Mouse (Mus musculus): Measurements from ENCODE around the gene Scube1. TPM values are rescaled to one million over a fixed set of nuclear protein-coding genes. Genes with fewer than 3 reads are reported as not detected.
A peak's percentile ranks its signal among the peaks of the same experiment; 100 is the strongest.

The Scube1 gene
- polyA plus RNA-seq, 1 experiment = not detected

DNA sequence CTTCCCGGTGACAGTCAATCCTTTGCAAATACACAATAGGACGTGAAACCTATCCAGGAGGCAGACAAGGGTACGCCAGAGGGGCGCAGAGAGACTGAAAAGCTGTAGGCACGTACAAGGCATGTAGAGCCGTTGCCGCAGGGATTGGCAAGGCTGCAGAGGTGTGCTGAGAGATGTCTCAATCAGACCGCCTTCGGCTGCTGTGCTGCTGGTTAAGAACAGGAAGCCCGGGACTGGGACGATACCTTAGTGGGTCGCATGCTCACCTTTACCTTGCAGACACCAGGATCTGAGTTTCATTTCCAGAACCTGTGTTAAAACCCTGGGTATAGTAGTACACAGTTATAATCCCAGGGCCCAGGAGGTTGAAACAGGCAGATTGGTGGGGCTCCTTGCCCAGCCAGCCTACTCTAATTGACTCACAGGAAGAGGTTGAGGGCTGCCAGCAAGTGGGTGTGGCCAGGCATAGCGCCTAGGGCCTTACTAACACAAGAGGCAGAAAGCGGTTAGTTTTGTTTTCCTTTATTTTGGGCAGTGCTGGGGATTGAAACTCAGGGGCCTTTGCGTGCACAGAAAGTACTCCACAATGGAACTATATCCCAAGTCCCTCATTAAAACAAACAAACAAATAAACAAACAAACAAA is 162.1 kb downstream of the Scube1 start:
- Histone ChIP-seq H3K27me3 (ENCODE audit: control insufficient read depth) (no peaks in the 10 kb centered on the region), H3K4me1 (ENCODE audit: control insufficient read depth) (peaks cover 60% of the 10 kb centered on the region), H3K36me3 (ENCODE audit: control insufficient read depth) (peaks cover 21% of the 10 kb centered on the region), H3K4me3 (replicated peaks) (peak overlapping the region; percentile 65), H3K9me3 (ENCODE audit: control insufficient read depth, low read length) (no peaks in the 10 kb centered on the region)
- TF ChIP-seq TAL1 (IDR thresholded peaks at IDR 0.05; ENCODE audit: low read length) (no peak), GATA1 (IDR thresholded peaks at IDR 0.05; ENCODE audit: low read length) (no peak)

DNA sequence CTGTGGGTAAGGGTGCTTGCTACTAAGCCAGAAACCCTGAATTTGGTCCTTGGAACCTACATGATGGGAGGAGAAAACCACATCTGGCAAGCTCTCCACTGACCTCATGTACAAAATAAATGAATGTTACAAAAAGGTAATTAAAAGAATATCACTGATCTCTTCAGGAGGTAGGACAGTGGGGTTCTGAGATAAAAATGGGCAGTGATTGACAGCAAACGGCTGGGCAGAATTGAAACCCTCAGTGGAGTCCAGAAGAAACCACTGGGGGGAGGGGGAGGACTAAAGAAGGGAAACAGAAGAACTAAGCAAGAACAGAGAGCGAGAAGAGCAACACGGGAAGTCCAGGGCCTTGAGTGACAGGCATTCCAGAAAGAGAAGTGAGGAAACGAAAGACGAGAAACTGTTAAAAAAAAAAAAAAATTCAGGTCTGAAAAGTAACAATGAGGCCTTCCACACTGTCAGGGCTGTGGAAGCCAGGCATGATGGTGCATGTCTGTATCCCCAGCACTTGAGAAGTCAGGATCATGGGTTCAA is 163.8 kb downstream of the Scube1 start:
- Histone ChIP-seq H3K9me3 (ENCODE audit: control insufficient read depth, low read length) (no peaks in the 10 kb centered on the region), H3K4me3 (replicated peaks) (no peak overlapping the region), H3K36me3 (ENCODE audit: control insufficient read depth) (peaks cover 6% of the 10 kb centered on the region), H3K4me1 (ENCODE audit: control insufficient read depth) (peaks cover 51% of the 10 kb centered on the region), H3K27me3 (ENCODE audit: control insufficient read depth) (no peaks in the 10 kb centered on the region)
- TF ChIP-seq GATA1 (IDR thresholded peaks at IDR 0.05; ENCODE audit: low read length) (no peak), TAL1 (IDR thresholded peaks at IDR 0.05; ENCODE audit: low read length) (no peak)

DNA sequence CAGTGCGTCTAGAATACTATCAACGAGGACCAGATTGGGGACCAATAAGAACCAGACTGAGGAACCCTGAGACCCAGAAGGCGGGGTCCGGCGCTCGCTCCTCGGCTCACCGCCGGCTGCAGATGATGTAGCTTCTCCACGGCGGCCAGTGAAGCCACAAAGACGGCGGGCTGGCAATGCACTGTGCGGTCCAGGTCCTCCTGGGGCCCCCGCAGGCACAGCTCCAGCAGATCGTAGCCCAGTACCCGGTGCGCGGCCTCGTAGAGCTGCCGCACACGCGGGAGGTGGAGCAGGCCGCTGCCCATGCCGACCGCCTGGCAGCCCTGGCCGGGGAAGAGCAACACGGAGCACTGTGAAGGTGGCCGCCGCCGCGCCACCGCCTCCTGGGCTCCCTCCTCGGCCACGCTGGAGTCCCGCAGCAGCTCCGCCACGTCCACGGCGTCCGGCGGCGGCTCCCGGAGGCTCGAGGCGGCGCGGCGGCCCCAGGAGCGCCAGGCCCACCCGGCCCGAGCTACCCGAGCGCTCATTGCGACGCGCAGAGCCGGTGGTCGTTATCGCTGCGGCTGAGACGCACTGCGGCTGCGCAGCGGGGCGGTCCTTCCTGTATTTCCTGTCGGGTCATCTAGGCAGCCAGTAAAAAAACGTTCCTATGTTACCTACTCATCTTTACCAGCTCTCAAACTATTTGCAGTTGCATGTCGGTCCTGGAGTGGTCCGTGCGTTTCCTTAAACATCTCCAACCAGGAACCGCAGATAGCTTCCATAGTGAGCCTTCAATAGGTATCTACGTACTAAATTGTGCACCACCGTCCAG is 169.5 kb downstream of the Scube1 start:
- peak; percentile 66; the same call in 1 of the 2 replicates for TF ChIP-seq GATA1 (IDR thresholded peaks at IDR 0.05; ENCODE audit: low read length)
- no peak for TF ChIP-seq TAL1 (IDR thresholded peaks at IDR 0.05; ENCODE audit: low read length)
- peaks cover 25% of the 10 kb centered on the region for H3K36me3 ChIP-seq (ENCODE audit: control insufficient read depth)

More for the DNA sequence above, 169.5 kb downstream of the Scube1 start:
- H3K9me3 ChIP-seq (ENCODE audit: control insufficient read depth, low read length) = no peaks in the 10 kb centered on the region
- peak overlapping the region; percentile 94 for H3K4me3 ChIP-seq (replicated peaks)
- no peaks in the 10 kb centered on the region for H3K27me3 ChIP-seq (ENCODE audit: control insufficient read depth)
- H3K4me1 ChIP-seq (ENCODE audit: control insufficient read depth) = peaks cover 24% of the 10 kb centered on the region

Other genes with a start within 250 kb of the Scube1 start
- 0.13 TPM in 2 replicates for gene Ttll1, start 214.1 kb downstream of the Scube1 start, polyA plus RNA-seq (2012)
- gene Bik, start 198.2 kb downstream of the Scube1 start, polyA plus RNA-seq (2012) = not detected in 2 replicates
- gene Tspo, start 161.4 kb downstream of the Scube1 start, polyA plus RNA-seq (2012) = 62.5 and 75.0 TPM in 2 replicates
- 0.91 and 2.0 TPM in 2 replicates for gene Mcat, start 161.2 kb downstream of the Scube1 start, polyA plus RNA-seq (2012)
- 27.8 and 30.9 TPM in 2 replicates for gene Ttll12, start 129.9 kb downstream of the Scube1 start, polyA plus RNA-seq (2012)
- not detected in 2 replicates for gene Mpped1, start 54.4 kb upstream of the Scube1 start, polyA plus RNA-seq (2012)

Data from erythroblast, embryonic 14.5 days (primary cell).